Mouse (Mus musculus): ENCODE measurements around the gene Ttll9. TPM values are rescaled to one million over a fixed set of nuclear protein-coding genes. Genes with fewer than 3 reads are reported as not detected.

The Ttll9 gene
- polyA plus RNA-seq, 1 experiment from 2014 or later: 1.6 TPM

GRCm38 (mm10) chr2:153022855-153023254 lies 60.6 kb downstream of the Ttll9 start:
- H3K9ac ChIP-seq (replicated peaks; ENCODE audit: low read length): no peak overlapping the region
- H3K4me1 ChIP-seq (ENCODE audit: control insufficient read depth, insufficient read depth, low read length): no peaks in the 10 kb centered on the region
- 64% methylated on average over 4 of the region's 4 CpGs for WGBS
- no peaks in the 10 kb centered on the region for H3K27me3 ChIP-seq (ENCODE audit: control insufficient read depth, insufficient read depth, low read length)
- DNase-seq (ENCODE audit: low spot score): no peak
- no peak overlapping the region for H3K4me2 ChIP-seq (ENCODE audit: low read depth, low read length)
- H3K9me3 ChIP-seq (replicated peaks; ENCODE audit: control insufficient read depth, low read length): no peaks in the 10 kb centered on the region
- no peak for ATAC-seq (replicated peaks; ENCODE audit: insufficient number of reproducible peaks, low FRiP score, low TSS enrichment, low read depth)
- H3K27ac ChIP-seq (replicated peaks; ENCODE audit: low read depth, low read length): no peak overlapping the region
- H3K4me3 ChIP-seq (ENCODE audit: low read depth, low read length): no peak overlapping the region
- H3K36me3 ChIP-seq (replicated peaks; ENCODE audit: control insufficient read depth, insufficient read depth, low read depth, low read length): no peaks in the 10 kb centered on the region

GRCm38 (mm10) chr2:153026052-153026451 lies 63.8 kb downstream of the Ttll9 start:
- DNase-seq (ENCODE audit: low spot score): no peak
- WGBS: 82% methylated on average over 7 of the region's 7 CpGs
- no peak overlapping the region for H3K9ac ChIP-seq (replicated peaks; ENCODE audit: low read length)
- no peak overlapping the region for H3K27ac ChIP-seq (replicated peaks; ENCODE audit: low read depth, low read length)
- H3K27me3 ChIP-seq (ENCODE audit: control insufficient read depth, insufficient read depth, low read length): peaks cover 10% of the 10 kb centered on the region
- no peak overlapping the region for H3K4me3 ChIP-seq (ENCODE audit: low read depth, low read length)
- H3K9me3 ChIP-seq (replicated peaks; ENCODE audit: control insufficient read depth, low read length): no peaks in the 10 kb centered on the region
- H3K4me1 ChIP-seq (ENCODE audit: control insufficient read depth, insufficient read depth, low read length): no peaks in the 10 kb centered on the region
- ATAC-seq (replicated peaks; ENCODE audit: insufficient number of reproducible peaks, low FRiP score, low TSS enrichment, low read depth): no peak
- no peaks in the 10 kb centered on the region for H3K36me3 ChIP-seq (replicated peaks; ENCODE audit: control insufficient read depth, insufficient read depth, low read depth, low read length)
- no peak overlapping the region for H3K4me2 ChIP-seq (ENCODE audit: low read depth, low read length)

- Histone ChIP-seq H3K9ac (replicated peaks; ENCODE audit: low read length) (no peak overlapping the region), H3K4me2 (ENCODE audit: low read depth, low read length) (no peak overlapping the region), H3K27me3 (ENCODE audit: control insufficient read depth, insufficient read depth, low read length) (peaks cover 23% of the 10 kb centered on the region), H3K36me3 (replicated peaks; ENCODE audit: control insufficient read depth, insufficient read depth, low read depth, low read length) (no peaks in the 10 kb centered on the region), H3K9me3 (replicated peaks; ENCODE audit: control insufficient read depth, low read length) (no peaks in the 10 kb centered on the region), H3K27ac (replicated peaks; ENCODE audit: low read depth, low read length) (no peak overlapping the region), H3K4me3 (ENCODE audit: low read depth, low read length) (no peak overlapping the region), H3K4me1 (ENCODE audit: control insufficient read depth, insufficient read depth, low read length) (no peaks in the 10 kb centered on the region)
- ATAC-seq (replicated peaks; ENCODE audit: insufficient number of reproducible peaks, low FRiP score, low TSS enrichment, low read depth) (no peak), DNase-seq (ENCODE audit: low spot score) (no peak)
- WGBS: 61% methylated on average over 4 of the region's 4 CpGs
Observed at GRCm38 (mm10) chr2:153027501-153027900, 65.2 kb downstream of the Ttll9 start.

GRCm38 (mm10) chr2:153030422-153030821 lies 68.1 kb downstream of the Ttll9 start:
- H3K9me3 ChIP-seq (replicated peaks; ENCODE audit: control insufficient read depth, low read length): no peaks in the 10 kb centered on the region
- peaks cover 33% of the 10 kb centered on the region for H3K27me3 ChIP-seq (ENCODE audit: control insufficient read depth, insufficient read depth, low read length)
- no peak overlapping the region for H3K4me2 ChIP-seq (ENCODE audit: low read depth, low read length)
- DNase-seq (ENCODE audit: low spot score) (no peak), ATAC-seq (replicated peaks; ENCODE audit: insufficient number of reproducible peaks, low FRiP score, low TSS enrichment, low read depth) (no peak; the same call in 1 of the 2 replicates)
- WGBS: 34% methylated on average over 4 of the region's 4 CpGs
- H3K4me1 ChIP-seq (ENCODE audit: control insufficient read depth, insufficient read depth, low read length): no peaks in the 10 kb centered on the region
- H3K27ac ChIP-seq (replicated peaks; ENCODE audit: low read depth, low read length): no peak overlapping the region
- no peak overlapping the region for H3K4me3 ChIP-seq (ENCODE audit: low read depth, low read length)
- no peak overlapping the region for H3K9ac ChIP-seq (replicated peaks; ENCODE audit: low read length)
- no peaks in the 10 kb centered on the region for H3K36me3 ChIP-seq (replicated peaks; ENCODE audit: control insufficient read depth, insufficient read depth, low read depth, low read length)

- ATAC-seq (replicated peaks; ENCODE audit: insufficient number of reproducible peaks, low FRiP score, low TSS enrichment, low read depth): peak; percentile 58; the same call in 1 of the 2 replicates
- H3K9ac ChIP-seq (replicated peaks; ENCODE audit: low read length): no peak within 1 kb of the TSS; the same call in 1 of the 2 replicates
- DNase-seq (ENCODE audit: low spot score): peak; percentile 8
Observed at GRCm38 (mm10) chr2:153031126-153032082, 69.1 kb downstream of the Ttll9 start, which contains the start of gene Xkr7. TSS of gene Xkr7 (plus strand) at chr2:153031852.

GRCm38 (mm10) chr2:153032083-153032842 lies 70.0 kb downstream of the Ttll9 start:
- Histone ChIP-seq H3K4me1 (ENCODE audit: control insufficient read depth, insufficient read depth, low read length) (no peaks in the 10 kb centered on the region), H3K27ac (replicated peaks; ENCODE audit: low read depth, low read length) (no peak overlapping the region), H3K9ac (replicated peaks; ENCODE audit: low read length) (no peak overlapping the region; the same call in 1 of the 2 replicates), H3K4me2 (ENCODE audit: low read depth, low read length) (peak overlapping the region; percentile 86), H3K9me3 (replicated peaks; ENCODE audit: control insufficient read depth, low read length) (no peaks in the 10 kb centered on the region), H3K27me3 (ENCODE audit: control insufficient read depth, insufficient read depth, low read length) (peaks cover 33% of the 10 kb centered on the region), H3K4me3 (ENCODE audit: low read depth, low read length) (peak overlapping the region; percentile 39), H3K36me3 (replicated peaks; ENCODE audit: control insufficient read depth, insufficient read depth, low read depth, low read length) (no peaks in the 10 kb centered on the region)
- DNase-seq (ENCODE audit: low spot score) (peak; percentile 91), ATAC-seq (replicated peaks; ENCODE audit: insufficient number of reproducible peaks, low FRiP score, low TSS enrichment, low read depth) (peak; percentile 62)
- under 1% methylated on average over 53 of the region's 58 CpGs for WGBS

More at GRCm38 (mm10) chr2:153031126-153032082, 69.1 kb downstream of the Ttll9 start, which contains the start of gene Xkr7:
- peak within 1 kb of the TSS; percentile 86 for H3K4me2 ChIP-seq (ENCODE audit: low read depth, low read length)
- peak within 1 kb of the TSS; percentile 39 for H3K4me3 ChIP-seq (ENCODE audit: low read depth, low read length)
- 1% methylated on average over 52 of the region's 54 CpGs for WGBS
- H3K9me3 ChIP-seq (replicated peaks; ENCODE audit: control insufficient read depth, low read length): no peaks in the 10 kb centered on the region
- peaks cover 33% of the 10 kb centered on the region for H3K27me3 ChIP-seq (ENCODE audit: control insufficient read depth, insufficient read depth, low read length)
- H3K27ac ChIP-seq (replicated peaks; ENCODE audit: low read depth, low read length): no peak within 1 kb of the TSS
- no peaks in the 10 kb centered on the region for H3K4me1 ChIP-seq (ENCODE audit: control insufficient read depth, insufficient read depth, low read length)
- no peaks in the 10 kb centered on the region for H3K36me3 ChIP-seq (replicated peaks; ENCODE audit: control insufficient read depth, insufficient read depth, low read depth, low read length)

GRCm38 (mm10) chr2:153032973-153033372 lies 70.7 kb downstream of the Ttll9 start:
- 10% methylated on average over 4 of the region's 4 CpGs for WGBS
- Histone ChIP-seq H3K4me3 (ENCODE audit: low read depth, low read length) (peak overlapping the region; percentile 12; the same call in 1 of the 2 replicates), H3K4me2 (ENCODE audit: low read depth, low read length) (no peak overlapping the region), H3K4me1 (ENCODE audit: control insufficient read depth, insufficient read depth, low read length) (no peaks in the 10 kb centered on the region), H3K27me3 (ENCODE audit: control insufficient read depth, insufficient read depth, low read length) (peaks cover 33% of the 10 kb centered on the region), H3K27ac (replicated peaks; ENCODE audit: low read depth, low read length) (no peak overlapping the region), H3K9me3 (replicated peaks; ENCODE audit: control insufficient read depth, low read length) (no peaks in the 10 kb centered on the region), H3K36me3 (replicated peaks; ENCODE audit: control insufficient read depth, insufficient read depth, low read depth, low read length) (no peaks in the 10 kb centered on the region), H3K9ac (replicated peaks; ENCODE audit: low read length) (no peak overlapping the region)
- peak; percentile 9 for DNase-seq (ENCODE audit: low spot score)
- no peak for ATAC-seq (replicated peaks; ENCODE audit: insufficient number of reproducible peaks, low FRiP score, low TSS enrichment, low read depth)
